Mouse (Mus musculus): ENCODE data around the gene Ackr1. TPM values are rescaled to one million over a fixed set of nuclear protein-coding genes. Genes with fewer than 3 reads are reported as not detected.

The Ackr1 gene
- total and polyA plus RNA-seq, 2 experiments, result 0.92 to 4.1 TPM

GRCm38 (mm10) chr1:173355107-173355846, 21.7 kb upstream of the Ackr1 start:
- Histone ChIP-seq H3K27me3 (ENCODE audit: control insufficient read depth, insufficient read depth, low read length) (no peaks in the 10 kb centered on the region), H3K9ac (ENCODE audit: low read depth, low read length) (no peak overlapping the region), H3K27ac (replicated peaks; ENCODE audit: insufficient read depth, low read depth, low read length) (no peak overlapping the region), H3K36me3 (ENCODE audit: control insufficient read depth, insufficient read depth, low read length) (no peaks in the 10 kb centered on the region), H3K79me2 (ENCODE audit: control insufficient read depth, insufficient read depth, low read length) (no peaks in the 10 kb centered on the region), H3K4me1 (ENCODE audit: control insufficient read depth, insufficient read depth, low read length) (no peaks in the 10 kb centered on the region), H3K4me3 (ENCODE audit: insufficient read depth, low read depth, low read length) (no peak overlapping the region)
- 64% methylated on average over 7 of the region's 7 CpGs for WGBS
- DNase-seq (ENCODE audit: extremely low read depth, low read depth, low spot score), result no peak
- no peak for TF ChIP-seq POLR2A (IDR thresholded peaks at IDR 0.05; ENCODE audit: extremely low read depth, insufficient read depth, low read length)
- no peak for TF ChIP-seq CTCF (IDR thresholded peaks at IDR 0.05; ENCODE audit: low read depth, low read length)

GRCm38 (mm10) chr1:173350372-173350957, 16.9 kb upstream of the Ackr1 start, which contains the start of gene Aim2:
TSS of gene Aim2 (plus strand) at chr1:173350879.
- H3K9ac ChIP-seq (ENCODE audit: low read depth, low read length), result no peak within 1 kb of the TSS

GRCm38 (mm10) chr1:173349946-173350345, 16.4 kb upstream of the Ackr1 start:
- Histone ChIP-seq H3K4me1 (ENCODE audit: control insufficient read depth, insufficient read depth, low read length) (no peaks in the 10 kb centered on the region), H3K36me3 (ENCODE audit: control insufficient read depth, insufficient read depth, low read length) (no peaks in the 10 kb centered on the region), H3K27me3 (ENCODE audit: control insufficient read depth, insufficient read depth, low read length) (peaks cover 5% of the 10 kb centered on the region; the same call in 1 of the 2 replicates), H3K79me2 (ENCODE audit: control insufficient read depth, insufficient read depth, low read length) (no peaks in the 10 kb centered on the region), H3K27ac (replicated peaks; ENCODE audit: insufficient read depth, low read depth, low read length) (no peak overlapping the region), H3K9ac (ENCODE audit: low read depth, low read length) (no peak overlapping the region), H3K4me3 (ENCODE audit: insufficient read depth, low read depth, low read length) (no peak overlapping the region)
- no peak for DNase-seq (ENCODE audit: extremely low read depth, low read depth, low spot score)
- no peak for TF ChIP-seq POLR2A (IDR thresholded peaks at IDR 0.05; ENCODE audit: extremely low read depth, insufficient read depth, low read length)
- no peak for TF ChIP-seq CTCF (IDR thresholded peaks at IDR 0.05; ENCODE audit: low read depth, low read length)
- WGBS, result 8% methylated on average over 6 of the region's 6 CpGs

More at GRCm38 (mm10) chr1:173350372-173350957, 16.9 kb upstream of the Ackr1 start, which contains the start of gene Aim2:
- WGBS, result 7% methylated on average over 10 of the region's 10 CpGs
- Histone ChIP-seq H3K79me2 (ENCODE audit: control insufficient read depth, insufficient read depth, low read length) (no peaks in the 10 kb centered on the region), H3K27me3 (ENCODE audit: control insufficient read depth, insufficient read depth, low read length) (peaks cover 5% of the 10 kb centered on the region; the same call in 1 of the 2 replicates), H3K4me1 (ENCODE audit: control insufficient read depth, insufficient read depth, low read length) (no peaks in the 10 kb centered on the region), H3K27ac (replicated peaks; ENCODE audit: insufficient read depth, low read depth, low read length) (no peak within 1 kb of the TSS), H3K36me3 (ENCODE audit: control insufficient read depth, insufficient read depth, low read length) (no peaks in the 10 kb centered on the region), H3K4me3 (ENCODE audit: insufficient read depth, low read depth, low read length) (no peak within 1 kb of the TSS)
- no peak for TF ChIP-seq POLR2A (IDR thresholded peaks at IDR 0.05; ENCODE audit: extremely low read depth, insufficient read depth, low read length)
- no peak for DNase-seq (ENCODE audit: extremely low read depth, low read depth, low spot score)

GRCm38 (mm10) chr1:173349192-173349591, 15.6 kb upstream of the Ackr1 start:
- Histone ChIP-seq H3K4me1 (ENCODE audit: control insufficient read depth, insufficient read depth, low read length) (no peaks in the 10 kb centered on the region), H3K4me3 (ENCODE audit: insufficient read depth, low read depth, low read length) (no peak overlapping the region), H3K27ac (replicated peaks; ENCODE audit: insufficient read depth, low read depth, low read length) (no peak overlapping the region), H3K36me3 (ENCODE audit: control insufficient read depth, insufficient read depth, low read length) (no peaks in the 10 kb centered on the region), H3K9ac (ENCODE audit: low read depth, low read length) (no peak overlapping the region), H3K79me2 (ENCODE audit: control insufficient read depth, insufficient read depth, low read length) (no peaks in the 10 kb centered on the region), H3K27me3 (ENCODE audit: control insufficient read depth, insufficient read depth, low read length) (peaks cover 5% of the 10 kb centered on the region; the same call in 1 of the 2 replicates)
- no peak for DNase-seq (ENCODE audit: extremely low read depth, low read depth, low spot score)
- no peak for TF ChIP-seq CTCF (IDR thresholded peaks at IDR 0.05; ENCODE audit: low read depth, low read length)
- TF ChIP-seq POLR2A (IDR thresholded peaks at IDR 0.05; ENCODE audit: extremely low read depth, insufficient read depth, low read length), result no peak
- WGBS, result 61% methylated on average over 5 of the region's 5 CpGs

- H3K9ac ChIP-seq (ENCODE audit: low read depth, low read length), result no peak overlapping the region
Observed at GRCm38 (mm10) chr1:173348527-173348926, 15.0 kb upstream of the Ackr1 start.

GRCm38 (mm10) chr1:173345112-173345511, 11.6 kb upstream of the Ackr1 start:
- no peak overlapping the region for H3K9ac ChIP-seq (ENCODE audit: low read depth, low read length)
- no peak for TF ChIP-seq CTCF (IDR thresholded peaks at IDR 0.05; ENCODE audit: low read depth, low read length)
- no peak for TF ChIP-seq POLR2A (IDR thresholded peaks at IDR 0.05; ENCODE audit: extremely low read depth, insufficient read depth, low read length)
- H3K4me3 ChIP-seq (ENCODE audit: insufficient read depth, low read depth, low read length), result no peak overlapping the region
- H3K4me1 ChIP-seq (ENCODE audit: control insufficient read depth, insufficient read depth, low read length), result no peaks in the 10 kb centered on the region
- WGBS, result 84% methylated on average over 4 of the region's 4 CpGs
- H3K79me2 ChIP-seq (ENCODE audit: control insufficient read depth, insufficient read depth, low read length), result no peaks in the 10 kb centered on the region
- DNase-seq (ENCODE audit: extremely low read depth, low read depth, low spot score), result no peak
- no peak overlapping the region for H3K27ac ChIP-seq (replicated peaks; ENCODE audit: insufficient read depth, low read depth, low read length)
- H3K36me3 ChIP-seq (ENCODE audit: control insufficient read depth, insufficient read depth, low read length), result no peaks in the 10 kb centered on the region
- H3K27me3 ChIP-seq (ENCODE audit: control insufficient read depth, insufficient read depth, low read length), result peaks cover 5% of the 10 kb centered on the region; the same call in 1 of the 2 replicates

More at GRCm38 (mm10) chr1:173348527-173348926, 15.0 kb upstream of the Ackr1 start:
- no peak for TF ChIP-seq POLR2A (IDR thresholded peaks at IDR 0.05; ENCODE audit: extremely low read depth, insufficient read depth, low read length)
- no peak for TF ChIP-seq CTCF (IDR thresholded peaks at IDR 0.05; ENCODE audit: low read depth, low read length)
- Histone ChIP-seq H3K27me3 (ENCODE audit: control insufficient read depth, insufficient read depth, low read length) (peaks cover 5% of the 10 kb centered on the region; the same call in 1 of the 2 replicates), H3K79me2 (ENCODE audit: control insufficient read depth, insufficient read depth, low read length) (no peaks in the 10 kb centered on the region), H3K4me1 (ENCODE audit: control insufficient read depth, insufficient read depth, low read length) (no peaks in the 10 kb centered on the region), H3K27ac (replicated peaks; ENCODE audit: insufficient read depth, low read depth, low read length) (no peak overlapping the region), H3K4me3 (ENCODE audit: insufficient read depth, low read depth, low read length) (no peak overlapping the region), H3K36me3 (ENCODE audit: control insufficient read depth, insufficient read depth, low read length) (no peaks in the 10 kb centered on the region)
- no peak for DNase-seq (ENCODE audit: extremely low read depth, low read depth, low spot score)
- WGBS, result 34% methylated on average over 1 of the region's 1 CpGs
